Mouse (Mus musculus) inflammation-experienced regulatory T-cells, adult 6 months (primary cell): ENCODE data around the gene Wdr83os. TPM values are rescaled to one million over a fixed set of nuclear protein-coding genes. Genes with fewer than 3 reads are reported as not detected.
"Not testable (repeated sequence)": the region's sequence is repeated elsewhere in the genome, so short reads cannot be mapped to it uniquely, and the experiment has no call there.

Source experiments
- ATAC-seq: one replicate; pipeline ENCODE4 v1.8.0; 2017
- polyA plus RNA-seq, 3 experiments: library from polyadenylated mRNA; unstranded; fragments of 100-300 nt; shearing (Covaris generic); gene quantifications; one replicate each; pipeline ENCODE4 v1.2.1; 2017

Wdr83os gene
- polyA plus RNA-seq, 3 experiments from 2014 or later: 114 to 166 (median 129) TPM

- ATAC-seq: no peak
Measured at GRCm38 (mm10) chr8:85073041-85073612, 7.4 kb upstream of the Wdr83os start.

DNA sequence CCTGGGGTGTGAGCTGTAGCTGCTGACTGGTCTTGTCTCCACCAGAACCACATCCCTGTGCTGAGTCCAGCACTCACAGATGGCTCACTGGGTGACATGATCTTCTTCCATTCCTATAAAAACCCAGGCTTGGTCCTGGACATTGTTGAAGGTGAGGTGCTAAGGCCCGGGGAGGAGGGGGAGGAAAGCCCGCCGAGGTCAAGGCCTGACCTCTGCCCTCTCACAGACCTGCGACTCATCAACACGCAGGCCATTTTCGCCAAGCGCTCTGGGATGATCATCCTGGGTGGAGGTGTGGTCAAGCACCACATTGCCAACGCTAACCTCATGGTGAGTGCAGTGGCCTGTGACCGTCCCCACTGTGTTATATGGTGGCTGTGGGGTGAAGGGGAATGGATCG, 6.4 kb upstream of the Wdr83os start:
- no peak for ATAC-seq

DNA sequence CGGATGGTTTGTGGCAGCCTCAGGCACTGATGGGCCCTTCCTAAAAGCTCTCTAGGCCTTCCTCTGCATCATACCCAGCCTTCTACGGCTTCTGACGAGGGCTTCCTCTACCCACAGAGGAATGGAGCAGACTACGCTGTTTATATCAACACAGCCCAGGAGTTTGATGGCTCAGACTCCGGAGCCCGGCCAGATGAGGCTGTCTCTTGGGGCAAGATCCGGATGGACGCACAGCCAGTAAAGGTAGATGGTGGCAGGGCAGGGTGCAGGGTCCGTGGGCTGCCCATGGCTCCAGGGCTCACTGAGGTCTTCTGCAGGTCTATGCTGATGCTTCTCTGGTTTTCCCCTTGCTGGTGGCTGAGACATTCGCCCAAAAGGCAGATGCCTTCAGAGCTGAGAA, 5.9 kb upstream of the Wdr83os start:
- ATAC-seq: no peak

GRCm38 (mm10) chr8:85076001-85076400, 4.5 kb upstream of the Wdr83os start:
- no peak for ATAC-seq

GRCm38 (mm10) chr8:85076993-85077392, 3.5 kb upstream of the Wdr83os start:
- ATAC-seq: peak; percentile 62

DNA sequence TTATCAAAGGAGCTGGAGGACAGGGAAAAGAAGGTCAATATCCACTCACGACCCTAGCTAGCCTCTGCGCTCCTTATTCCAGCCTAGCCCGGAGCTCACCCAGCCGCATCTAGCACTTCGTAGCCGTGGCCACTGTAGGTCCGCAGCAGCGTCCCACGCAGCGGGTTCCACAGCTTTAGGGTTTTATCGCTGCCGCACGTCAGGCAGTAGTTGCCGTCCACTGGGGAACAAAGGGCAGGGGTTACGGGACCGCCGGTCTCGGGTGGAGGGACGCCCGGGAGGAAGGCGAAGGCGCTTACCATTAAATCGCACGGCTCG, 367 bp upstream of the Wdr83os start:
- ATAC-seq: no peak

DNA sequence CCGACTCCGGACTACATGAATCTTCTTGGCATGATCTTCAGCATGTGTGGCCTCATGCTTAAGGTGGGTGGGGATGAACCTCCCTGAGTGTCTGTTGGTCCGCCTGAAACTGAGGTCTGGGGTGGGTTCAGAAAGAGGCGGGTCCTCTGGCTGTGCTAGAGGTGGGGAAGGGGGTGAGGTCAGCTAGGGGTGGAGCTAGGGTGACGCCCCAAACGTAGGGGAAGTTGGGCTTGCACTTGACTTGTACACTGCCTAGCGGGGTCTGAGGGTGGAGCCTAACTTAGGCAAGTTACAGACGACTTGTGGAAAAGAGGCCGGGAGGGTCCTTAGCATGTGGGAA, 646 bp downstream of the Wdr83os start, which contains the start of gene Wdr83:
Wdr83 (minus strand) TSS at position 91 of the 340 bp plus-strand sequence.
- peak; percentile 27 for ATAC-seq

- not testable (repeated sequence) for ATAC-seq
Measured at GRCm38 (mm10) chr8:85082169-85082568, 1.6 kb downstream of the Wdr83os start.

DNA sequence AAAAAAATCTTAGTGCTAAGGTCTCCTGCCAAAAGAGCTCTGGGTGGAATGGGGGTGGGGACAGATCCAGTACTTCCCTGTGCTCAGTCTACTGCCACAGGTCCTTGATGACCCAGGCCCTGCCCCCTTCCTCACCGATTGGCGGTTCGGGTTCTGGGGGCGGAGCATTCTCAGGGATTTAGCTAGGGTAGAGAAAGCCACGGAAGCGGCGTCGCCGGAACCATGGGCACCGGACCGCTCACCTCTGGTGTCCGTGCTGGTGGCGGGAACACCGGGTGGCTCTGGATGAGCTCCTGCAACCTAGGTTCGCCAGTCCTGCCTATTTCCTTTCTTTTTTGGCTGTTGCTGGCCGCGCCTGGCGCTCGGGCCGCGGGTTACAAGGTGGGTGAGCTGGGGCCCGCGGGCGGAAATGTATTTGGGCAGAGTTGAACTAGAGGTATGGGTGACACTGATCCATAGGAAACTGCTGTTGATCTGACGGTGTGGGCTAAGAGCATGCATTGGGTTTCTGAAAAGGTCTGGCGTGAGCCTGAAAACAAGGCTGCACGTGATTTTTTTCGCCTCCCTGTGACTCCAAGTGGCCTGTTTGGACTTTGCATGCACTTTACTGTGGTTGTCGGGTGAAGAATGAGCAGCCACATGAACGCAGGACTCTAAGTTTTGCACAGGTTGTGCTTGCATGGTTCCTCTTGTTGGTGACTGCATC, 2.7 kb downstream of the Wdr83os start, which contains the start of gene Man2b1:
Man2b1 (plus strand) TSS at position 163 of the 706 bp plus-strand sequence.
- ATAC-seq: peak; percentile 89

DNA sequence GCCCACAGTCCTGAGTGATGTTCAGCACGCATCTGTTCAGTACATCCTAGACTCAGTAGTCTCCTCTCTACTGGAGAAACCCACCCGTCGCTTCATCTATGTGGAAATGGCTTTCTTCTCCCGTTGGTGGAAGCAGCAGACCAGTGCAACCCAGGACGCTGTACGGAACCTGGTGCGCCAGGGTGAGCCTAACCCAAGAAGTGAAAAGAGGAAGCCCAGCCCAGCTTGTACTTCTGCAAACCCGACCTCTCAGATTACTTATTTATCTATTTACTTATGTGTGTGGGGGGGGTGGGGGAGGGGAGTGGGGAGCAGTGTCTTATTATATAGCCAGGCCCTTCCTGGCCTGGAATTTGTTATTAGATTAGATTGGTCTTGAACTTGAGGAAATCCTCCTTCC, 4.1 kb downstream of the Wdr83os start:
- no peak for ATAC-seq

DNA sequence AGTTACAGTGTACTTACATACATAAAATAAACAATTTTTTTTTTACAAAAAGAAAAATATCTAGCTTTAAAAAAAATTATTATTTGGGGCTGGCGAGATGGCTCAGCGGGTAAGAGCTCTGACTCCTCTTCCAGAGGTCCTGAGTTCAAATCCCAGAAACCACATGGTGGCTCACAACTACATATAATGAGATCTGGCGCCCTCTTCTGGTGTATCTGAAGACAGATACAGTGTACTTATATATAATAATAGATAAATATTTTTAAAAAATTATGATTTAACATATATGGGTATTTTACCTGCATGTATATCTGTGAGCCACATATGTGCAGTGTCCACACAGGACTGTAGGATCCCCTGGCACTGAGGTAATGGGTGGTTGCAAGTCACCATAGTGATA, 5.7 kb downstream of the Wdr83os start:
- no peak for ATAC-seq

- ATAC-seq: no peak
Measured at GRCm38 (mm10) chr8:85088771-85089170, 8.2 kb downstream of the Wdr83os start.

- ATAC-seq: no peak
Measured at GRCm38 (mm10) chr8:85090856-85091255, 10.3 kb downstream of the Wdr83os start.

DNA sequence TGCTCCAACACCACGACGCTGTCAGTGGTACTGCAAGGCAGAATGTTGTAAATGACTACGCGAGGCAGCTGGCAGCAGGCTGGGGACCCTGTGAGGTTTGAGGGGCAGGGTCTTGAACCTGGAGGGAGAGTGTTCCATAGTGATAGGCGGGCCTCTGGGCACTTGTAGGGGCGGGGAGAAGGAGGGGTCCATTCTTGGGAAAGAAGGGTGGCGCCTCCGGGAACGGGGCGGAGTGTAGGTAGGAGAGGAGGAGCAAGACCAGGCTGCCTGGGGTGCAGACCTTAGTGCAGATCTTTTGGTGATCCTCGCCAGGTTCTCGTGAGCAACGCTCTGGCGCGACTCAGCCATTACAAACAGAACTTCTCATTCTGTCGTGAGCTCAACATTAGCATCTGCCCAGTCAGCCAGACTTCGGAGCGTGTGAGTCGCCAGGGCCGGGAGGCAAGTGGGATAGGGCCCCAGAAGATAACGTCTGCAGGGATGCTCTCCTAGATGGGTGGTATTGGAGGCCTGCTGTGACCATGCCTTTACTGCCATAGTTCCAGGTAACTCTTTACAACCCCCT, 11.1 kb downstream of the Wdr83os start:
- no peak for ATAC-seq

DNA sequence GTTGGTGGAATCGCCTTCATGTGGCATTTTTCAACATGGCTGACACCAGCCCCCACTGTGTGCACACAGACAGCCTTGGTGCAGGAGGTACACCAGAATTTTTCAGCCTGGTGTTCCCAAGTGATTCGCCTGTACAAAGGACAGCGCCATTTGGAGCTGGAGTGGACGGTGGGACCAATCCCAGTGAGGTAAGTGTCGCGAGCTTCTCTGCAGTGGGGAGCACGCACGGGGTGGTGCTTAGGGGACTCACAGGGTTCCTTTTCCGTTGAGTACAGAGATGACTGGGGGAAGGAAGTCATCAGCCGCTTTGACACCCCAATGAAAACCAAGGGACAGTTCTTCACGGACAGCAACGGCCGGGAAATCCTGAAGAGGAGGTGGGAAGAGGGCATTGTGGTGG, 14.5 kb downstream of the Wdr83os start:
- no peak for ATAC-seq

GRCm38 (mm10) chr8:85095566-85095965, 15.0 kb downstream of the Wdr83os start:
- ATAC-seq: no peak

- no peak for ATAC-seq
Measured at GRCm38 (mm10) chr8:85096196-85096595, 15.7 kb downstream of the Wdr83os start.

- no peak for ATAC-seq
Measured at GRCm38 (mm10) chr8:85096850-85097249, 16.3 kb downstream of the Wdr83os start.

DNA sequence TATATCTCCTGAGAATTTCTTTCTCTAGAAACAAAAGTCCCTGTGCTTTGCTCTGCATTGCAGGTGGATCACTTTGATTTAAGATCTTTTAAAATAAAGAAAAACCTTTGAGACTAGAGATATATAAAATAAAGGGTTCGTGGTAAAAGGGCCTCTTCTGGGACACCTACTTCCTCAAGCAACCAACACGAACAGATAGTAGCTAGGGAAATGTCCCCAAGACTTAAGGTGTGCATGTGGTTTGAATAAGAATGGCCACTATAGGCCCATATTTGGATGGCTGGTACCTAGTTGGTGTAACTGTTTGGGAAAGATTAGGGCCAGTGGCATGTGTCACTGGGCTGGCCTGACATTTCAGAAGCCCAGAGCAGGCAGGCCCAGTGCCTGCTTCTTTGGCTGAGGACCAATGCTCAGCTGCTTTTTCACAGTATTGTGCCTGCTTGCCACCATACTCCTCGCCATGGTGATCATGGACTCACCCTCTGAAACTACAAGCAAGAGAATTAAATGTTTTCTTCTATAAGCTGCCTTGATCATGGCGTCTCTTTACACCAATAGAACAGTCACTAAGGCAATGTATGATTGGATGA, 19.6 kb downstream of the Wdr83os start:
- ATAC-seq: no peak

- ATAC-seq: no peak
Measured at GRCm38 (mm10) chr8:85113241-85113640, 32.7 kb downstream of the Wdr83os start.

- ATAC-seq: no peak
Measured at GRCm38 (mm10) chr8:85115501-85115900, 35.0 kb downstream of the Wdr83os start.

- no peak for ATAC-seq
Measured at GRCm38 (mm10) chr8:85116984-85117383, 36.4 kb downstream of the Wdr83os start.

- ATAC-seq: no peak
Measured at GRCm38 (mm10) chr8:85119052-85119981, 38.8 kb downstream of the Wdr83os start.
